Mouse (Mus musculus): ENCODE measurements at regions not wholly inside any gene's neighbourhood (a gene's known extent, or its start where the extent isn't known, plus 50 kb on each side); places are given as distances from the start of the nearest gene placed in this dataset.

DNA sequence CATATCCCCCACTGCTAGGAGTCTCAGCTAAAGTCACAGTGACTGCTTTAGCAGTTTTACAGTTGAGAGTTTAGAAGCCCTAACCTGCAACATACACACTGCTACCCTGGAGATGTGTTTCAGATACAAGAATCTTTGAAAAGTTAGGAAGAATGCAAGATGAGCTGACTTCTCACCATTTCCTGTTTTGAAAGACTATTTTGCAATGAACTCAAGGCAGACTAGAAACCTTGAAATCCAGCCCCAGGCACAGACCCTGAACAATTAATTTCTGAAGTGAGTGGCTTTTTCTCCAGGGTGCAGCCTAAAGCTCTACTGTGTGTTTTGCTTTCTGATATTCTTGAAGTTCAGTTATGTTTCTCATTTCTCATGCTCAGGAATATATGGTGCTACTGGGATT, 440.6 kb downstream of the Nebl start:
- H3K9me3 ChIP-seq = no peaks in the 10 kb centered on the region
- no peaks in the 10 kb centered on the region for H3K27me3 ChIP-seq
- no peaks in the 10 kb centered on the region for H3K4me1 ChIP-seq
- no peak overlapping the region for H3K9ac ChIP-seq
- no peaks in the 10 kb centered on the region for H3K36me3 ChIP-seq
- H3K27ac ChIP-seq = no peak overlapping the region
- ATAC-seq (ENCODE audit: insufficient number of reproducible peaks, low FRiP score, low TSS enrichment, low read depth) = no peak
- H3K4me2 ChIP-seq = no peak overlapping the region
- no peak overlapping the region for H3K4me3 ChIP-seq

- ATAC-seq (ENCODE audit: insufficient number of reproducible peaks, low FRiP score, low TSS enrichment, low read depth) = no peak
- Histone ChIP-seq H3K27me3 (no peaks in the 10 kb centered on the region), H3K4me3 (no peak overlapping the region), H3K9ac (no peak overlapping the region), H3K9me3 (no peaks in the 10 kb centered on the region), H3K36me3 (no peaks in the 10 kb centered on the region), H3K4me2 (no peak overlapping the region), H3K27ac (no peak overlapping the region), H3K4me1 (no peaks in the 10 kb centered on the region)
- 76% methylated on average over 1 of the region's 1 CpGs for WGBS
Measured at GRCm38 (mm10) chr2:17287598-17287997, 443.7 kb downstream of the Nebl start.

DNA sequence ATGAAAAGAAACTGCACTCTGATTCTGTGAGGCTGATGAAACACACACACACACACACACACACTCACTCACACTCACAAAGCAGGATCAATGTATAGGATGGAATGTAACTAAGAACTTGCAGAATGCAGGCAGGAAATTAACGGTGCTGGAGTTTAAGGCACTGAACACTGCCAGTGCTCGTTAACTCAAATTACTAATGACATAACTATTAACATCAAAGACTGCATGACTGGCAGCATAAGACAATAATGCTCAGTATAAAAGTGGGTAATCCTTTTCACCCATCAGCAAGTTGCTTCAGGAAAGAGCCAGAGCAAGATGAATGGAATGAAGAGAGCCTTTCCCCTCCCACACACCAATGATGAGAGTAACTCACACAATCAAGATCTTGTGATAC, 481.3 kb downstream of the Nebl start:
- Histone ChIP-seq H3K27ac (no peak overlapping the region), H3K27me3 (no peaks in the 10 kb centered on the region), H3K4me3 (no peak overlapping the region), H3K4me2 (no peak overlapping the region), H3K4me1 (no peaks in the 10 kb centered on the region), H3K9ac (no peak overlapping the region), H3K9me3 (no peaks in the 10 kb centered on the region), H3K36me3 (no peaks in the 10 kb centered on the region)
- WGBS = 23% methylated on average over 2 of the region's 2 CpGs
- no peak for ATAC-seq (ENCODE audit: insufficient number of reproducible peaks, low FRiP score, low TSS enrichment, low read depth)

DNA sequence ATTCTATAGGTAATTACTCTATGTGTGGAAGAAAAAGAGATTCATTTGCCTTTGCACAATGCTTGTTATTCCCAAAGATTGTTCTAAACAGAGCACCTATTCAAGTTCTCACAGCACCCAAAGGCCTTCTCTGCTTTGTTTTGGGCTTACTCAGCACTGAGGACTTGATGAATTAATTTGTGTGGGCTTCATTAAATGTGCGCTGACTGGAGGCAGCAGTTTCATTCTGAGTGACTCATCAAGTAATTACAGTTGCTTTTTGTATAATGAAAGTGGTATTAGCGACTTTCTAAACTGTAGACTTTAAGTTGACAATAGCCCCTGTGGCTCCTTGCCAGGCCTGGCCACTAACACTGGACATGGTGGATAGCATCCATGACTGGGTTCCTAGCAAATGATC, 485.4 kb downstream of the Nebl start:
- Histone ChIP-seq H3K36me3 (no peaks in the 10 kb centered on the region), H3K9ac (no peak overlapping the region), H3K4me1 (no peaks in the 10 kb centered on the region), H3K4me2 (no peak overlapping the region), H3K27me3 (no peaks in the 10 kb centered on the region), H3K4me3 (no peak overlapping the region), H3K9me3 (no peaks in the 10 kb centered on the region), H3K27ac (no peak overlapping the region)
- no peak for ATAC-seq (ENCODE audit: insufficient number of reproducible peaks, low FRiP score, low TSS enrichment, low read depth)
- 81% methylated on average over 2 of the region's 2 CpGs for WGBS

DNA sequence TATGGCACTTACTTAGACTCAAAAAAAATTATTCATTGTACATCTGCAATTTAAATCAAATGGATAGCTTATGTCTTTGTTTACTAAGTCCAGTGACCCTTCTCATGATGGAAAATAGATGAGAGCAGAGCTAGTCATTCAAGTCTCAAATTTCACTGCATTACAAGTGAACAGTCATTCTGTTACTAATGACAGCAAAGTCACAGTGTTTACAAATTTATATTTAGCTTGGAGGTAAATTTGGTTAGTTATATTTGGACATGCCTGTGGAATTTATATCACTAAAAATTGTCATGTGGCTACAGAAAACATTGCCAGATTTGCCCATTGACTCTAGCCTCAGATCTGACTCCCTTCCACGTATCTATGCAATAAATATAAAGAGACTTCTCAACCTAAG, 515.7 kb downstream of the Nebl start:
- no peak overlapping the region for H3K4me3 ChIP-seq
- no peak overlapping the region for H3K27ac ChIP-seq
- no peak for ATAC-seq (ENCODE audit: insufficient number of reproducible peaks, low FRiP score, low TSS enrichment, low read depth)
- no peaks in the 10 kb centered on the region for H3K27me3 ChIP-seq
- H3K9me3 ChIP-seq = no peaks in the 10 kb centered on the region
- no peak overlapping the region for H3K9ac ChIP-seq
- H3K4me2 ChIP-seq = no peak overlapping the region
- H3K4me1 ChIP-seq = no peaks in the 10 kb centered on the region
- no peaks in the 10 kb centered on the region for H3K36me3 ChIP-seq
- 52% methylated on average over 1 of the region's 1 CpGs for whole genome bisulfite sequencing

DNA sequence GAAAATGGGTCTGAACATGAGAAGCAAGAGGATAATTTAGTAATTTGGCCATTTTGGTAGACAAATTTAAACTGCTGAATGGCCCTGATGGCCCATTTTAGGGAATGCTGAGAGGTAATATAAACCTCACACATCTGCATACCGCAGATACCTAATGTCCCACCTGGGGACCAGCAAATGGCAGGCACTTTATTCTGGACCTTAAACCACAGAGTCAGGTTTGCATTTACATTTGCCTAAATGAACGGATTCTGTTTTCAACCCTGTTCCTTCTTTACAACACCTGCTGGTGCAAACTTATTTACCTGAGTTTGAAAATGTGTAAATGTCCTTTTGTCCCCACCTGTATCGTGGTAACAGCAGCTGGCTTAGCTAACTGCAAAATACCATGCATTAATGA, 516.4 kb downstream of the Nebl start:
- no peak overlapping the region for H3K4me3 ChIP-seq
- H3K27ac ChIP-seq = no peak overlapping the region
- H3K4me2 ChIP-seq = no peak overlapping the region
- no peak overlapping the region for H3K9ac ChIP-seq
- H3K9me3 ChIP-seq = no peaks in the 10 kb centered on the region
- H3K36me3 ChIP-seq = no peaks in the 10 kb centered on the region
- H3K4me1 ChIP-seq = no peaks in the 10 kb centered on the region
- H3K27me3 ChIP-seq = no peaks in the 10 kb centered on the region
- no peak for ATAC-seq (ENCODE audit: insufficient number of reproducible peaks, low FRiP score, low TSS enrichment, low read depth)
- WGBS = 62% methylated on average over 3 of the region's 3 CpGs

GRCm38 (mm10) chr2:17212566-17212965, 518.7 kb downstream of the Nebl start:
- Histone ChIP-seq H3K9me3 (no peaks in the 10 kb centered on the region), H3K36me3 (no peaks in the 10 kb centered on the region), H3K27ac (no peak overlapping the region), H3K27me3 (no peaks in the 10 kb centered on the region), H3K9ac (no peak overlapping the region), H3K4me1 (no peaks in the 10 kb centered on the region), H3K4me2 (no peak overlapping the region), H3K4me3 (no peak overlapping the region)
- 67% methylated on average over 4 of the region's 4 CpGs for WGBS
- ATAC-seq (ENCODE audit: insufficient number of reproducible peaks, low FRiP score, low TSS enrichment, low read depth) = no peak

DNA sequence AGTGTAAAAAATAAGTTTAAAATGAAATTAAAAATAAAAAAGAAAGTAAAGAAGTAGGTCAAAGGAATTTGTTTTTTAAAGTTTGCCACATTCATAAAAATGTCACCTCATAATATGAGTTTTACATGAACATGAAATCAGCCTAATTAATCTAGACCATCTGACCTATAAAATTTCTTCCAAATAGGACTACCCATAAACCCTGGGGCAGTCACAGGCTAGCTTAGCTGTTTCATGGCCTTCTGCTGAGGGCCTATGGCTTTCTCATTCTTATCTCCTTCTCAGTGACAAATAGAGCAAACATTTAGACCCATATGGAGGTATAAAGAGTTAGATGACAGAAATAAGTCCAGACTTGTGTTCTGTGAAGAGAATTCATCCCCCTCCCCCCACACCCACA, 520.2 kb downstream of the Nebl start:
- Histone ChIP-seq H3K4me3 (no peak overlapping the region), H3K36me3 (no peaks in the 10 kb centered on the region), H3K9me3 (no peaks in the 10 kb centered on the region), H3K4me2 (no peak overlapping the region), H3K27ac (no peak overlapping the region), H3K9ac (no peak overlapping the region), H3K4me1 (no peaks in the 10 kb centered on the region), H3K27me3 (no peaks in the 10 kb centered on the region)
- no peak for ATAC-seq (ENCODE audit: insufficient number of reproducible peaks, low FRiP score, low TSS enrichment, low read depth)

- Histone ChIP-seq H3K36me3 (no peaks in the 10 kb centered on the region), H3K4me3 (no peak overlapping the region), H3K27ac (no peak overlapping the region), H3K9ac (no peak overlapping the region), H3K9me3 (no peaks in the 10 kb centered on the region), H3K4me1 (no peaks in the 10 kb centered on the region), H3K27me3 (no peaks in the 10 kb centered on the region), H3K4me2 (no peak overlapping the region)
- ATAC-seq (ENCODE audit: insufficient number of reproducible peaks, low FRiP score, low TSS enrichment, low read depth) = no peak
- WGBS = 53% methylated on average over 3 of the region's 3 CpGs
Measured at GRCm38 (mm10) chr2:17193611-17194010, 537.7 kb downstream of the Nebl start.

DNA sequence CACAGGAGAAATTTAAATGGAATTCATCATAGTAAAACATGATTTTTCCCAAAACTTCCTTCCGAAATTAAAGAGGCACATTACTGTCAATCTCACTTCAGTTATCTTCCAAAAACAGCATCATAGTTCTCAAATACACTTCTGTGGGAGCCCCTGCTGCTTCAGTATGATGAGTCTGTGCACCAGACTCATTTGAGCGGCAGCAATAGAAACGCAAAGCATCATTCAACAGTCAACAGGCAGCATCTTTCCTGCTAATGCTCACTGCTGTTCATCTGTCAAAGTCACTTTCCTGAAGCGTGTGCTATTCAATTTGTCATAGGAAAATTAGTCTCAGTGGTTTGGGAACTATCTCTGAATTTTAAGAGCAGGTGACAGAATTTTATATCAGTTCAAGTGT, 542.1 kb downstream of the Nebl start:
- Histone ChIP-seq H3K9me3 (no peaks in the 10 kb centered on the region), H3K4me1 (no peaks in the 10 kb centered on the region), H3K9ac (no peak overlapping the region), H3K36me3 (no peaks in the 10 kb centered on the region), H3K4me2 (no peak overlapping the region), H3K27me3 (no peaks in the 10 kb centered on the region), H3K4me3 (no peak overlapping the region), H3K27ac (no peak overlapping the region)
- ATAC-seq (ENCODE audit: insufficient number of reproducible peaks, low FRiP score, low TSS enrichment, low read depth) = no peak
- WGBS = 78% methylated on average over 4 of the region's 4 CpGs

DNA sequence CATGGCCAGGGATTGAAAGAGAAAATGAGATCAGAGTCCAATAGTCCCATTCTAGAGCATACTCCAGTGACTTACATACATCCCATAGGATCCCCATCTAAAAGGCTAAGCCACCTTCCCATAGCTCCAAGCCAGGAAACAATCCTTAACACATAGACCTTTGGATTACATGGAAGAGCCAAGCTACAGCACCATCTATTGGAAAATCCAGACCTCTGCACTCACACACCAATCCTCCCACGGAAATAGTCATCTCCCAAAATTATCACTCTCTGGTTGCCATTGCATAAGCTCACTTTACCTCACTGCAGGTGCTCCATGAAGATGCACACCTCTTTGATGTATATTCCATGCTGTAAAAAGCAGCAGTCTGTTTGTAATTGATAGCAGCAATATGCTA, 543.4 kb downstream of the Nebl start:
- no peaks in the 10 kb centered on the region for H3K9me3 ChIP-seq
- H3K4me2 ChIP-seq = no peak overlapping the region
- no peaks in the 10 kb centered on the region for H3K36me3 ChIP-seq
- no peak overlapping the region for H3K27ac ChIP-seq
- no peak overlapping the region for H3K9ac ChIP-seq
- no peak for ATAC-seq (ENCODE audit: insufficient number of reproducible peaks, low FRiP score, low TSS enrichment, low read depth)
- H3K27me3 ChIP-seq = no peaks in the 10 kb centered on the region
- no peak overlapping the region for H3K4me3 ChIP-seq
- no peaks in the 10 kb centered on the region for H3K4me1 ChIP-seq
- WGBS = 48% methylated on average over 1 of the region's 1 CpGs

DNA sequence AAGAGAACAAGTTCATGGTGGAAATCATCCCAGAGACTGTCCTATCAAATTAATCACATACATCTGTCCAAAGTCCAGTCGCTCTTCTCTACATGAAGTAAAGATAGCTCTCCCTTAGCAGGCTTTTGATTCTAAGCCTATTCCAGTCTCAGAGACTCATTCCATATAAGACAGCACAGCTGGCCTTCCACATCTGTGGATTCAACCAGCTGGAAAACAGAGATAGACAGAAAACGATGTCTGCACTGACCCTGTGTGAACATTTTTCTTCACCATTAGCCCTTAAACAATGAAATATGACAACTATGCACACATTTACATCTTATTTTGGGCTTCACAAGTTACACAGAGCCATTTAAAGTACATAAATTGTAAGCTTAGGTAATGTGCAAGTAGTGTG, 547.6 kb downstream of the Nebl start:
- no peak overlapping the region for H3K9ac ChIP-seq
- H3K9me3 ChIP-seq = no peaks in the 10 kb centered on the region
- WGBS = 71% methylated on average over 2 of the region's 2 CpGs
- H3K36me3 ChIP-seq = no peaks in the 10 kb centered on the region
- H3K4me3 ChIP-seq = no peak overlapping the region
- no peak overlapping the region for H3K4me2 ChIP-seq
- no peak for ATAC-seq (ENCODE audit: insufficient number of reproducible peaks, low FRiP score, low TSS enrichment, low read depth)
- H3K27me3 ChIP-seq = no peaks in the 10 kb centered on the region
- H3K4me1 ChIP-seq = no peaks in the 10 kb centered on the region
- H3K27ac ChIP-seq = no peak overlapping the region

GRCm38 (mm10) chr2:17181597-17181996, 549.7 kb downstream of the Nebl start:
- Histone ChIP-seq H3K9me3 (no peaks in the 10 kb centered on the region), H3K27me3 (no peaks in the 10 kb centered on the region), H3K9ac (no peak overlapping the region), H3K4me2 (no peak overlapping the region), H3K4me3 (no peak overlapping the region), H3K4me1 (no peaks in the 10 kb centered on the region), H3K27ac (no peak overlapping the region), H3K36me3 (no peaks in the 10 kb centered on the region)
- no peak for ATAC-seq (ENCODE audit: insufficient number of reproducible peaks, low FRiP score, low TSS enrichment, low read depth)
- 82% methylated on average over 2 of the region's 2 CpGs for WGBS

Data from limb, embryonic 15.5 days (tissue).